Mouse (Mus musculus) hindbrain, embryonic 11.5 days (tissue): Measurements from ENCODE around the gene Tgfbi. TPM values are rescaled to one million over a fixed set of nuclear protein-coding genes. Genes with fewer than 3 reads are reported as not detected.

Experiments used
- ATAC-seq: fragments of 200-750 bp; cut with Nextera tagmentation; 2 replicates; pipeline ENCODE4 v1.8.0; 2017; ENCODE audit warnings: mild to moderate bottlenecking, moderate TSS enrichment, moderate library complexity; ENCODE audit not compliant: low FRiP score
- DNase-seq: peaks from one replicate; pipeline ENCODE4 v3.0.0-alpha.2; 2015; ENCODE audit warnings: low spot score
- H3K27ac ChIP-seq: fragments of 300-500 bp; sonication (generic); 2 replicates; pipeline ENCODE4 v1.5.1; 2014; ENCODE audit warnings: mild to moderate bottlenecking, low read depth, low read length
- H3K27me3 ChIP-seq: fragments of 300-500 bp; sonication (generic); 2 replicates; pipeline ENCODE4 v1.6.1; 2014; ENCODE audit warnings: mild to moderate bottlenecking, low read length, moderate library complexity, mixed read lengths; ENCODE audit not compliant: control insufficient read depth, insufficient read depth
- H3K36me3 ChIP-seq: fragments of 300-500 bp; sonication (generic); 2 replicates; pipeline ENCODE4 v1.6.1; 2014; ENCODE audit warnings: mild to moderate bottlenecking, low read length, moderate library complexity, mixed read lengths; ENCODE audit not compliant: control insufficient read depth, insufficient read depth
- H3K4me1 ChIP-seq: fragments of 300-500 bp; sonication (generic); replicated peaks from 2 replicates; pipeline ENCODE4 v1.6.1; 2014; ENCODE audit warnings: low read length, mixed read lengths; ENCODE audit not compliant: control insufficient read depth, insufficient read depth
- H3K4me2 ChIP-seq: fragments of 300-500 bp; sonication (generic); replicated peaks from 2 replicates; pipeline ENCODE4 v1.6.1; 2014; ENCODE audit warnings: mild to moderate bottlenecking, low read depth, low read length
- H3K4me3 ChIP-seq: fragments of 300-500 bp; sonication (generic); 2 replicates; pipeline ENCODE4 v1.5.1; 2014; ENCODE audit warnings: low read depth, low read length
- H3K9ac ChIP-seq: fragments of 300-500 bp; sonication (generic); 2 replicates; pipeline ENCODE4 v1.6.1; 2014; ENCODE audit warnings: low read depth, low read length
- H3K9me3 ChIP-seq: fragments of 300-500 bp; sonication (generic); 2 replicates; pipeline ENCODE4 v1.6.1; 2016; ENCODE audit warnings: low read length; ENCODE audit not compliant: control insufficient read depth
- WGBS: fragments of 180-500 bp; shearing (Covaris S2); extraction: QIAGEN DNeasy Blood & Tissue Kit; methylation state at CpG from one replicate; pipeline ENCODE4 v1.1.7; 2014; 5-methylcytosine and 5-hydroxymethylcytosine counted together
- polyA plus RNA-seq: library from polyadenylated mRNA; unstranded; fragments of >200 nt; fragmentation: Nextera tagmentation; extraction: Ambion mirVana; gene quantifications from 2 replicates; pipeline ENCODE4 v1.2.1, GENCODE M21; 2014

Tgfbi gene
- polyA plus RNA-seq, 1 experiment from 2014 or later: 40.0 TPM

DNA sequence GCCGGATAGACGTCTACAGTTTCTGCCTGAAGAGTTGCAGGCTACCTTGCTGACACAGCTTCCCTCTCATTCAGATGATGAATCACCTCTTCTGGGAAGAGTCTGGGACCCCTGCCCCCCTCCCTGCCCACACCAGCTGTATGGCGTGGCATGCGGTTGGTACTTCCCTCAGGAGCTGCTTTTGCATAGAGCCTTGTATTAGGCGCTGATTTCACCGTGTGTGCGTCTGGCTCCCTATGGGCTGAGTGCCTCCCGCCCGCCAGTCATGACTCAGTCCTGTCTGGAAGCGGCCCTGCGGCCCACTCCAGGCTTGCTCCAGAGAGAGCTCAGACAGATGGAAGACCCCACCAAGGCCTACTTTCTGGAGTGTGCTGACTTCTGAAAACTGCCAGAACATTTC, 8.1 kb upstream of the Tgfbi start:
- Histone ChIP-seq H3K9ac (no peak overlapping the region), H3K36me3 (no peaks in the 10 kb centered on the region), H3K9me3 (no peaks in the 10 kb centered on the region), H3K4me1 (no peaks in the 10 kb centered on the region; the same call in 1 of the 2 replicates), H3K4me2 (no peak overlapping the region), H3K4me3 (no peak overlapping the region), H3K27ac (no peak overlapping the region), H3K27me3 (no peaks in the 10 kb centered on the region)
- DNase-seq (peak; percentile 52), ATAC-seq (0 out of 2 replicates have a peak, but pooled peaks have one; percentile 43)
- 38% methylated on average over 11 of the region's 11 CpGs for WGBS

DNA sequence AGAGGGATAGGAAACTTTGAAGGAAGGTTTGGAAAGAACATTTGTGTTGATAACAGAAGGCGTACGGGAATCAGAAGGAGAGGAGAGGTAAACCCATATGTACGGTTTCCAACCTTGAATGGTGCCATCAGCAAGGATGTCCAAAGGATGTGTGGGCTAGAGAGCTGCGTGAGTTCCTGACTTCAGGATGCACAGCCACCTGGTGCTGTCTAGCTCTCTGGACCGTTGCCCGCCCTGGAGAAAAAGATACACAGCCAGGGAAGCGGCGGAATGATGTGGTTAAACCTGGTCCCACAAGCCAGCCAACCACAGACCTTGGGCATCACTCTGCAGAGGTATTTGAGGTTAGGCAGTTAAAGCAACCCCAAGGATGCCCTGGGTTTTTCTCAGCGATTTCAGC, 3.8 kb upstream of the Tgfbi start:
- no peak overlapping the region for H3K9ac ChIP-seq
- 93% methylated on average over 9 of the region's 9 CpGs for WGBS
- H3K4me2 ChIP-seq: no peak overlapping the region
- no peak overlapping the region for H3K4me3 ChIP-seq
- H3K27ac ChIP-seq: no peak overlapping the region
- H3K36me3 ChIP-seq: no peaks in the 10 kb centered on the region
- peaks cover 8% of the 10 kb centered on the region; the same call in 1 of the 2 replicates for H3K27me3 ChIP-seq
- ATAC-seq: no peak
- no peaks in the 10 kb centered on the region for H3K9me3 ChIP-seq
- H3K4me1 ChIP-seq: peaks cover 4% of the 10 kb centered on the region; the same call in 1 of the 2 replicates
- no peak for DNase-seq

DNA sequence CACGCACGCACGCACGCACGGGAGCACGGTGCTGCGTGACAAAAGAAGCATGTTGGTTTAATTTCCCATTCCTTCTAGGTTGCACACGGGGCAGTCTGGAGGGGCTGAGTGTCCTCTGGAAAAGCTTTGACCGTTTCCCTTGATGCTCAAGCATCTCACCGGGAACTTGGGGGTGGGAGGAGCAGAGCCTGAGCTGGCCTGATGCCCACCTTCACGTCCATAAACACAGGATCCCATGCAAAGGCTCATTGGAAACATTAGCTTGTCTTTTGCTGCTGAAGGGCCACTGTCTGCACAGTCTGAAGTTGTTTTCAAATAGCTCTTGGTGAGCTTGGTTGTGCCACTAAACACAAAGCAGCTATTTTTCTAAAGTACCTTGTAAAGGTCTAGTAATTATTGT, 2.6 kb upstream of the Tgfbi start:
- ATAC-seq: no peak
- Histone ChIP-seq H3K36me3 (no peaks in the 10 kb centered on the region), H3K4me1 (peaks cover 4% of the 10 kb centered on the region; the same call in 1 of the 2 replicates), H3K9ac (no peak overlapping the region), H3K9me3 (no peaks in the 10 kb centered on the region), H3K27ac (no peak overlapping the region), H3K4me2 (no peak overlapping the region), H3K27me3 (peaks cover 8% of the 10 kb centered on the region; the same call in 1 of the 2 replicates), H3K4me3 (no peak overlapping the region)
- no peak for DNase-seq
- WGBS: 77% methylated on average over 11 of the region's 11 CpGs

DNA sequence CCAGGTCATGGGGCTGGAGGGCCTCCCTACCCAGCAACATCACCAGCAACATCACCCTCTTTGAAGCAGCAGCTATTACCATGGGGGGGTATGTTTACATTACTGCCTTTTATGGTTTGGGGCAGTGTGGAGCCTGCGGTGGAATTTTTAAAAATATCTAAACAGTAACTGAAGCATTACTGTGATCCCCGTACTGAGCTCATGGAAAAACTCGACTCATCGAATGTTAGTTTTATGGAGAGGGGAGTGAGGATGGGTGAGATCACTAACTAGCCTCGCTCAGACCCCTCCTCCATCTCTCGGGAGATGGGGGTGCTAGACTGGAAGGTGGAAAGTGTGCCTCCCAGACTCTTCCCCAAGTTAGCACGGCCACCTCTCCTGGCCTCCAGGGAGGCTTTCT, 2.1 kb upstream of the Tgfbi start:
- Histone ChIP-seq H3K4me2 (no peak overlapping the region), H3K9ac (no peak overlapping the region), H3K4me3 (no peak overlapping the region), H3K27me3 (peaks cover 8% of the 10 kb centered on the region; the same call in 1 of the 2 replicates), H3K36me3 (no peaks in the 10 kb centered on the region), H3K4me1 (peaks cover 4% of the 10 kb centered on the region; the same call in 1 of the 2 replicates), H3K27ac (no peak overlapping the region), H3K9me3 (no peaks in the 10 kb centered on the region)
- WGBS: 59% methylated on average over 7 of the region's 7 CpGs
- ATAC-seq (no peak), DNase-seq (no peak)

DNA sequence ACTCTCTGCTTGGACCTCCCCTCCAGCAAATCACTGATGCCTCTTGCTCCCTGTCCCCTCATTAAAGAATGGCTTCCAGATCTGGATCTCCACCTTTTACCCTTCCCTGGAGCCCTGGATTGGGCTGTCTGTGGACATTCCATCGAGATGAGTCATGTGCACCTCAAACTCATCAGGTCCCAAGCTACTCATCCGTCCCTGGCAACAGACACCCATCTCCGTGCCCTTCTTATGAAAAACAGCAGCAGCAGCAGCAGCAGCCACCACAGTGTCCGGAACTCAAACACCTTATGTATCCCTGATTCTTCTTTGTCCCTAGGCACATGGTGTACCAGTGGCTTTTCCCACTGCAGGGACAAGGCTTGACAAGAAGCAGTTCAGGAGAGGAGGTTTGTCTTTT, 1.5 kb upstream of the Tgfbi start:
- no peaks in the 10 kb centered on the region for H3K9me3 ChIP-seq
- WGBS: 81% methylated on average over 4 of the region's 4 CpGs

DNA sequence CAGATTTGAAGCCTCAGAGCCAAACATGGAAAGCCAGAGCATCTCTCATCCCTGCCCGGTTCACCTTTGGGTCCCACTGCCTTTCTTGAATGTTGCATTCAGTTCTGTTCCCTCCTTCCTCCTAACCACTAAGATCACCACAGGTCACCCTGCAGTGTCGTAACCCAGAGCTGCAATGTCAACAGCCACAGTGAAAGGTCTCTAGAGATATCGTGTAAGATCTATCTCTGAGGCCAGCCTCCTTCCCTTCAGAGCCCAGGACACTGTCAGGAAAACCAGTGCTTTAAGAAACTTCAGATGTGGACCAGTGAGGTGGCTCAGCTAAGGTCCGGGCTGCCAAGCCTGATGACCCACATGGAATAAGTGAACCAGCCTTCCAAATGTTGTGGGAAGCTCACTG, 1.8 kb downstream of the Tgfbi start:
- no peak overlapping the region for H3K27ac ChIP-seq
- no peak overlapping the region for H3K4me3 ChIP-seq
- H3K9ac ChIP-seq: no peak overlapping the region
- H3K36me3 ChIP-seq: no peaks in the 10 kb centered on the region
- no peak for DNase-seq
- no peak overlapping the region; the same call in 1 of the 2 replicates for H3K4me2 ChIP-seq
- WGBS: 62% methylated on average over 4 of the region's 4 CpGs
- ATAC-seq: no peak
- peaks cover 11% of the 10 kb centered on the region; the same call in 1 of the 2 replicates for H3K27me3 ChIP-seq
- no peaks in the 10 kb centered on the region for H3K9me3 ChIP-seq
- peaks cover 7% of the 10 kb centered on the region; the same call in 1 of the 2 replicates for H3K4me1 ChIP-seq

More for the DNA sequence above, 1.5 kb upstream of the Tgfbi start:
- Histone ChIP-seq H3K9ac (no peak overlapping the region), H3K4me2 (no peak overlapping the region), H3K27ac (no peak overlapping the region), H3K27me3 (peaks cover 11% of the 10 kb centered on the region; the same call in 1 of the 2 replicates), H3K4me1 (peaks cover 7% of the 10 kb centered on the region; the same call in 1 of the 2 replicates), H3K36me3 (no peaks in the 10 kb centered on the region), H3K4me3 (no peak overlapping the region)
- ATAC-seq (no peak), DNase-seq (no peak)

- H3K27ac ChIP-seq: no peak overlapping the region
- H3K9ac ChIP-seq: no peak overlapping the region
- H3K9me3 ChIP-seq: no peaks in the 10 kb centered on the region
- WGBS: 56% methylated on average over 3 of the region's 3 CpGs
- H3K4me1 ChIP-seq: peaks cover 7% of the 10 kb centered on the region; the same call in 1 of the 2 replicates
- DNase-seq (no peak), ATAC-seq (no peak)
- H3K4me3 ChIP-seq: no peak overlapping the region
- peaks cover 11% of the 10 kb centered on the region; the same call in 1 of the 2 replicates for H3K27me3 ChIP-seq
- H3K36me3 ChIP-seq: no peaks in the 10 kb centered on the region
- H3K4me2 ChIP-seq: no peak overlapping the region
Observed at GRCm38 (mm10) chr13:56611741-56612140, 2.4 kb downstream of the Tgfbi start.

- Histone ChIP-seq H3K9me3 (no peaks in the 10 kb centered on the region), H3K36me3 (no peaks in the 10 kb centered on the region), H3K4me1 (peaks cover 7% of the 10 kb centered on the region; the same call in 1 of the 2 replicates), H3K9ac (no peak overlapping the region), H3K4me3 (no peak overlapping the region), H3K27me3 (peaks cover 11% of the 10 kb centered on the region; the same call in 1 of the 2 replicates), H3K4me2 (no peak overlapping the region), H3K27ac (no peak overlapping the region)
- ATAC-seq (no peak), DNase-seq (no peak)
- 18% methylated on average over 10 of the region's 10 CpGs for WGBS
Observed at GRCm38 (mm10) chr13:56612331-56612730, 3.0 kb downstream of the Tgfbi start.

GRCm38 (mm10) chr13:56613366-56613998, 4.2 kb downstream of the Tgfbi start:
- Histone ChIP-seq H3K4me2 (no peak overlapping the region), H3K4me3 (no peak overlapping the region), H3K36me3 (no peaks in the 10 kb centered on the region), H3K9me3 (no peaks in the 10 kb centered on the region), H3K27ac (no peak overlapping the region), H3K27me3 (peaks cover 11% of the 10 kb centered on the region; the same call in 1 of the 2 replicates), H3K9ac (no peak overlapping the region), H3K4me1 (peaks cover 7% of the 10 kb centered on the region; the same call in 1 of the 2 replicates)
- DNase-seq (no peak), ATAC-seq (no peak)
- 71% methylated on average over 9 of the region's 9 CpGs for WGBS
